In the genomic region with DNA sequence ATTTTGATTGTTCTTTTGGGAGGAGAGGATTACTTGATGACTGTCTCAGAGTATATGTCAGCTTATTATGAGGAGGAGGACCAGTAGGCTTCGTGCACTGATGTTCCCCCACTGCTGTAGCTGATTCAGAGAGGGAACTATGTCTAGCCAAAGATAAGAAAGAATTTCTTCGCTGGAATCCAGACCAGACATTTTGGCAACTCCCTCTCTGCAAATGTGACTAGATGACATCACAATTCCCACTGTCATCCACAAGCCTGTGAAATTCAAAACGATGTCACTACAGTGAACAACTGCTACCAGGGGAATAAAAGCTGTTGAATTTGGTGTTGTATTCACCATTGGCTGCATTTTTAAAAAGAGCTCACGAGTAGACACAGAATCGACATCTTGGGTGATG, we compare ENCODE assay signal across 20 mouse cellular contexts. TPM values are rescaled to one million over a fixed set of nuclear protein-coding genes. Genes with fewer than 3 reads are reported as not detected.
A peak's percentile ranks its signal among the peaks of the same experiment; 100 is the strongest.
DNase-seq lines count a peak whose midpoint lies in the region; ATAC-seq lines count a peak whose summit lies in the region.
"Had no signal": no experiment of that assay in that cellular context is flagged by ENCODE, and none has a peak within 500 bp of the region (broad histone marks: within the 10 kb centered on the region; RNA-seq: fewer than 3 reads in every experiment).

No protein-coding gene starts in this region.

- no peaks in the 10 kb centered on the region for H3K36me3 ChIP-seq in forebrain, embryonic 15.5 days
- no peaks in the 10 kb centered on the region for H3K36me3 ChIP-seq in forebrain, embryonic 10.5 days (replicated peaks)
- no peaks in the 10 kb centered on the region for H3K36me3 ChIP-seq in heart, embryonic 11.5 days (ENCODE audit: control insufficient read depth, insufficient read depth, low read length)
- H3K36me3 ChIP-seq in neural tube, embryonic 13.5 days = no peaks in the 10 kb centered on the region
- H3K36me3 ChIP-seq in kidney, embryonic 16.5 days (ENCODE audit: insufficient read depth, low read length) = no peaks in the 10 kb centered on the region
- H3K36me3 ChIP-seq: embryonic facial prominence, embryonic 15.5 days; hindbrain, embryonic 10.5 days; limb, embryonic 12.5 days; liver, embryonic 12.5 days had no signal

- DNase-seq in forebrain, embryonic 10.5 days (ENCODE audit: extremely low spot score, low spot score) = no peak
- peak; percentile 29 to 40 for DNase-seq in heart, adult 9 months (ENCODE audit: low spot score in 2 of 2)
- no peak for DNase-seq in neural tube, embryonic 10.5 days (ENCODE audit: extremely low spot score, low spot score)
- DNase-seq in retina, embryonic 14.5 days (ENCODE audit: low spot score) = no peak
- DNase-seq: adrenal gland, postnatal 14 days; cerebellum, adult 11-12 months; cerebellum, postnatal 36 days; kidney, adult 11 months; kidney, postnatal 10 days; midbrain, embryonic 14.5 days; thymus, postnatal 14 days had no signal

- no peak overlapping the region for H3K4me3 ChIP-seq in forebrain, embryonic 15.5 days
- H3K4me3 ChIP-seq in forebrain, embryonic 10.5 days = no peak overlapping the region
- no peak overlapping the region for H3K4me3 ChIP-seq in heart, embryonic 11.5 days (ENCODE audit: low read depth, low read length)
- H3K4me3 ChIP-seq in neural tube, embryonic 13.5 days = no peak overlapping the region
- H3K4me3 ChIP-seq in kidney, embryonic 16.5 days (ENCODE audit: low read length) = no peak overlapping the region
- H3K4me3 ChIP-seq: embryonic facial prominence, embryonic 15.5 days; hindbrain, embryonic 10.5 days; limb, embryonic 12.5 days; liver, embryonic 12.5 days had no signal

- H3K4me2 ChIP-seq in forebrain, embryonic 15.5 days (replicated peaks) = no peak overlapping the region
- no peak overlapping the region for H3K4me2 ChIP-seq in heart, embryonic 11.5 days
- no peak overlapping the region for H3K4me2 ChIP-seq in neural tube, embryonic 13.5 days
- H3K4me2 ChIP-seq in kidney, embryonic 16.5 days (replicated peaks; ENCODE audit: low read depth, low read length) = no peak overlapping the region
- H3K4me2 ChIP-seq: embryonic facial prominence, embryonic 15.5 days; limb, embryonic 12.5 days; liver, embryonic 12.5 days had no signal

- 63% methylated on average over 5 of the region's 5 CpGs for WGBS in forebrain, embryonic 15.5 days
- WGBS in forebrain, embryonic 10.5 days = 85% methylated on average over 5 of the region's 5 CpGs
- 49% methylated on average over 5 of the region's 5 CpGs for WGBS in heart, embryonic 11.5 days (ENCODE audit: insufficient replicate concordance)
- 69% methylated on average over 5 of the region's 5 CpGs for WGBS in neural tube, embryonic 13.5 days
- WGBS in kidney, embryonic 16.5 days = 75% methylated on average over 5 of the region's 5 CpGs

- H3K9ac ChIP-seq in forebrain, embryonic 15.5 days (replicated peaks) = no peak overlapping the region
- no peak overlapping the region for H3K9ac ChIP-seq in heart, embryonic 11.5 days (ENCODE audit: low read depth, low read length)
- no peak overlapping the region for H3K9ac ChIP-seq in neural tube, embryonic 13.5 days
- H3K9ac ChIP-seq in kidney, embryonic 16.5 days (replicated peaks; ENCODE audit: low read length) = no peak overlapping the region
- H3K9ac ChIP-seq: embryonic facial prominence, embryonic 15.5 days; limb, embryonic 12.5 days; liver, embryonic 12.5 days had no signal

- no peak overlapping the region for H3K27ac ChIP-seq in forebrain, embryonic 15.5 days (replicated peaks)
- no peak overlapping the region for H3K27ac ChIP-seq in forebrain, embryonic 10.5 days
- H3K27ac ChIP-seq in heart, embryonic 11.5 days (ENCODE audit: low read depth, low read length) = no peak overlapping the region
- no peak overlapping the region for H3K27ac ChIP-seq in neural tube, embryonic 13.5 days (replicated peaks)
- no peak overlapping the region for H3K27ac ChIP-seq in kidney, embryonic 16.5 days (ENCODE audit: low read length)
- H3K27ac ChIP-seq: embryonic facial prominence, embryonic 15.5 days; hindbrain, embryonic 10.5 days; limb, embryonic 12.5 days; liver, embryonic 12.5 days had no signal

- no peaks in the 10 kb centered on the region for H3K9me3 ChIP-seq in forebrain, embryonic 15.5 days
- H3K9me3 ChIP-seq in forebrain, embryonic 10.5 days = no peaks in the 10 kb centered on the region
- no peaks in the 10 kb centered on the region for H3K9me3 ChIP-seq in heart, embryonic 11.5 days (replicated peaks; ENCODE audit: control insufficient read depth, low read length)
- no peaks in the 10 kb centered on the region for H3K9me3 ChIP-seq in neural tube, embryonic 13.5 days
- no peaks in the 10 kb centered on the region for H3K9me3 ChIP-seq in kidney, embryonic 16.5 days (ENCODE audit: low read length)
- H3K9me3 ChIP-seq: embryonic facial prominence, embryonic 15.5 days; hindbrain, embryonic 10.5 days; limb, embryonic 12.5 days; liver, embryonic 12.5 days had no signal

- H3K27me3 ChIP-seq in forebrain, embryonic 15.5 days = no peaks in the 10 kb centered on the region
- no peaks in the 10 kb centered on the region for H3K27me3 ChIP-seq in forebrain, embryonic 10.5 days (ENCODE audit: poor library complexity, severe bottlenecking)
- no peaks in the 10 kb centered on the region for H3K27me3 ChIP-seq in heart, embryonic 11.5 days (ENCODE audit: control insufficient read depth, insufficient read depth, low read length)
- H3K27me3 ChIP-seq in neural tube, embryonic 13.5 days = no peaks in the 10 kb centered on the region
- no peaks in the 10 kb centered on the region for H3K27me3 ChIP-seq in kidney, embryonic 16.5 days (ENCODE audit: insufficient read depth, low read length)
- H3K27me3 ChIP-seq: embryonic facial prominence, embryonic 15.5 days; limb, embryonic 12.5 days; liver, embryonic 12.5 days had no signal

- 0 out of 2 replicates have a peak, but pooled peaks have one; percentile 16 for ATAC-seq in forebrain, embryonic 15.5 days (replicated peaks)
- ATAC-seq in heart, embryonic 11.5 days (replicated peaks; ENCODE audit: insufficient number of reproducible peaks, low FRiP score, low TSS enrichment) = no peak
- peak; percentile 32; the same call in 1 of the 2 replicates for ATAC-seq in neural tube, embryonic 13.5 days (ENCODE audit: low read depth)
- ATAC-seq in kidney, embryonic 16.5 days (ENCODE audit: low FRiP score, low TSS enrichment) = no peak
- ATAC-seq: CD4-positive, CD25-positive, alpha-beta regulatory T cell, adult 4 months; liver, embryonic 12.5 days had no signal

- H3K4me1 ChIP-seq in forebrain, embryonic 15.5 days = peaks cover under 1% of the 10 kb centered on the region
- H3K4me1 ChIP-seq in forebrain, embryonic 10.5 days = peaks cover 20% of the 10 kb centered on the region
- no peaks in the 10 kb centered on the region for H3K4me1 ChIP-seq in heart, embryonic 11.5 days (ENCODE audit: control insufficient read depth, insufficient read depth, low read length)
- no peaks in the 10 kb centered on the region for H3K4me1 ChIP-seq in neural tube, embryonic 13.5 days (replicated peaks)
- no peaks in the 10 kb centered on the region for H3K4me1 ChIP-seq in kidney, embryonic 16.5 days (ENCODE audit: insufficient read depth, low read length)
- H3K4me1 ChIP-seq: embryonic facial prominence, embryonic 15.5 days had no signal

RNA-seq across cellular contexts. Expression of a gene that starts 11.1 kb away (rescaled TPM):
- polyA plus RNA-seq in forebrain, embryonic 15.5 days (2015; fragmentation: Nextera tagmentation; extraction: Ambion mirVana) = 281 and 308 TPM in 2 replicates
- 140 and 149 TPM in 2 replicates for polyA plus RNA-seq in forebrain, embryonic 10.5 days (2016; fragmentation: Nextera tagmentation; extraction: Ambion mirVana)
- 96.0 and 97.8 TPM in 2 replicates for polyA plus RNA-seq in heart, embryonic 11.5 days (2014; fragmentation: Nextera tagmentation; extraction: Ambion mirVana)
- polyA plus RNA-seq in neural tube, embryonic 13.5 days (2015; fragmentation: Nextera tagmentation; extraction: Ambion mirVana) = 162 and 172 TPM in 2 replicates
- 130 and 138 TPM in 2 replicates for polyA plus RNA-seq in kidney, embryonic 16.5 days (2015; fragmentation: Nextera tagmentation; extraction: Ambion mirVana)

Comparison
In these comparisons a context has a peak if more than half of its experiments do, and no peak if none do; other contexts are left out.
1. ATAC-seq: peak in forebrain, embryonic 15.5 days (single experiment) and neural tube, embryonic 13.5 days (single experiment); none in heart, embryonic 11.5 days (single experiment) and kidney, embryonic 16.5 days (single experiment).
2. DNase-seq: peak in heart, adult 9 months (2 of 2); none in forebrain, embryonic 10.5 days (single experiment), neural tube, embryonic 10.5 days (single experiment) and retina, embryonic 14.5 days (single experiment).